Mouse (Mus musculus) CD8-positive naive resting alpha-beta T cell, adult 2 months (primary cell): Measurements from ENCODE around the gene Pcdh11x.
"Not testable (repeated sequence)": the region's sequence is repeated elsewhere in the genome, so short reads cannot be mapped to it uniquely, and the experiment has no call there.

Source experiments
- DNase-seq, 2 experiments: peaks; one replicate each; pipeline ENCODE4 v3.0.0; 2022; ENCODE audit warnings: low read depth in 2 of 2, low spot score in 2 of 2

Gene Pcdh11x

DNA sequence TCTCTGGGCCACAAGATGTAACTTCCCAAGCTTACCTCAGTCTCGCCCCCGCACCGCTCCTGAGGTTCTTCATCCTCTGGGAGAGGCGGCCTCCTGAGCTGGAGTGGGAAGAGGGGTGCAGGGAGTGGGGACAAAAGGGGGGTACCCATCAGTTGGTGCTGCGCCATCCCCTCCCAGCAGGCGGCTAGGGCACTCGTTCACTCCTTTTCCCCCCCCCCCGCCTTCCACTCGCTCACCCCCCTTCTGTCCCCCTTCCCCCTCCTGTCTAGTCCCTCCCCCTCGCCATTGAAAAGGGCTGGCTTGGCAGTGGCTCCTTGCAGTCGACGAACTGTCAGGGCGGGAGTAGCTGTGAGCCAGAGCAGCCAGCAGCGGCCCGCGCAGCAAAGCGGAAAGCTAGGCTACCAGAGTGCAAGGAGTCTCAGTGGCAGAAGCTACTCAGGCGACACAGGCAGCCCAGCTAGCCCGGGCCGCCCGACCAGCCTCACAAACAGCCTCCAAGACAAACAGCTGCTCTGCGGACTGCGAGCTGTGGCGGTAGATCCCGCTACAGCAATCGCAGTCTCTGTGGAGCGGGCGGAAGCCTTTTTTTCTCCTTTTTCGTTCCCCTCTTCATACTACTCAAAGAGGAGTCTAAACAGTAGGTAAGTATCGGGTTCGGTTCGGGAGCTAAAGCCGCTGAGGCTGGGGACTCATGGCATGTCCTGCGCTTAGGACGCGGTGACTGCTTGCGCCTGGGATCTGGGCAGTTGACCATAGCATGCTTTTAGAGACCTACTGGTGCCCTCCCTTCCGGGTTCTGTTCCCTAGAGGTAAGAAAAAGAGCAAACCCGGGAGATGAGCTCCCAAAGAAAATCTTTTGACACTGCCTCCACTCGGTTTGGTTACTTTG, at the start of gene Pcdh11x:
Pcdh11x (plus strand) TSS at position 249 of the 889 bp plus-strand sequence.
- no peak for DNase-seq

DNA sequence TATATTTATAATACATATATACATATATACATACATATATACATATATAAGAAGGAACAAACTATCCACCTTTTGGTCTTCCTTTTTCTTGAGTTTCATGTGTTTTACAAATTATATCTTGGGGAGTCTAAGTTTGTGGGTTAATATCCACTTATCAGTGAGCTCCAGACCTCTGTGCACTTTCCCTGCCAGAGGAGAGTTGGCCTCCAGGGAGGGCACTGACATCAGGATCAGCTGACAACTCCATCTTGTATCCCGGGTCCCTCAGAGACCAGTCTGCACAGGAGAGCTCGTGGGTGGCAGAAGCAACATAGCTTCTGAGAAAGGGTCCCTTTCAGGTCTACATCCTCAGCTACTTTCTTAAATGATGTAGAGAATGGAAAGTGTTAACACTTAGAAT, 30.0 kb upstream of the Pcdh11x start:
- no peak for DNase-seq

DNA sequence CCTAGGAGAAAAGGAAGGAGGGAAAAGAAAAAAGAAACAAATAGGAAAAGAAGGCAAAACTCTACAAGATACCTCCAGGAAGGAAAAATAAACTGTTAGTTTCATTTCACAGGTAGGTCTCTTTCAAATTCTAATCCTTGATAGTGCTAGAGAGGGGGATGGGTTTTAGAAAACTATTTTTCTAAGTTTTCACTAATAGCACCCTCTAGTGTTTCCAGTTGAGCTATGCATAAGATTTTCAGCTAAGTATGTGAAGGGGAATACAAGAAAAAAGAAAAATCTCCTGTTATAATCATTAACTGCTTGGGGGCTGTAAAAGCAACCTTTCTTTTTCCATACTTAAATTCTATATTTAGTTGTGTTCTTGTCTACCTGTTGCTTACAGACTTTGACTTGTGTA, 4.5 kb upstream of the Pcdh11x start:
- no peak for DNase-seq

DNA sequence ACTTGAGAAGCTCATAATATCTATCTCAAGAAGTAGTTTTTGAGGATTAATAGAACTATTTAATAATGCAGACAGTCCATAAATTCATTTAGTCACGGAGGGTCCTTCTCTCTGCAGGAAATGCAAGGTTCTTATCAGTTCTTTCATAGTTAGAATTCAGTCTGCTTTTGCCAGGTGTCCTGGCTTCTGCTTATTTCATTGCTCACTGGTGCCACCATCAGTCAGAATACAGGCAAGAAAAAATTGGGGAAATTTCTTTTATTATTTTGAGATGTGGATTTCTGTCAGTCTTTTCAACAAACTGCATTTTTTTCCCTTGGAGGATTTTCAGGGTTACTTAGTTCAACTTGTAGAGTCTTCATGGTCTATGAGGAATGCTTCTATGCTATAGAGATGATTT, 2.6 kb upstream of the Pcdh11x start:
- no peak for DNase-seq

DNA sequence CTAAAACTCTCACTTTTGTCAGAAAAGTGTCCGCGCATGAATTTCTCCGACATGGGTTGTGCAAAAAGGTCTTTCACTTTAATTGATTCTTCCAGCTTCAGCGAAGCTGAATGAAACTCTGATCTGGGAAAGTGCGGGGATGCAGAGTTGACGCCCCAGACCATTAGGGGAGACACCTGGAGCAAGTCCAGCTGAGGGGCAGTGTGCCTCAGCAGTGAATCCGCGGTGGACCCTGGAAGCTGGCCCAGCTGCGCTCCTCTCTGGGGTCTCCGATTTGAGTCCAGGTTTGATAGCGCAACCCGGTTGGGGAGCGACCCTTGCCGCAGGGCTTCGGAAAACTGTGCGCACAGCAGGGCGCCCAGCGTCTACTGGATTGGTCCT, 831 bp downstream of the Pcdh11x start:
- DNase-seq, result no peak

DNA sequence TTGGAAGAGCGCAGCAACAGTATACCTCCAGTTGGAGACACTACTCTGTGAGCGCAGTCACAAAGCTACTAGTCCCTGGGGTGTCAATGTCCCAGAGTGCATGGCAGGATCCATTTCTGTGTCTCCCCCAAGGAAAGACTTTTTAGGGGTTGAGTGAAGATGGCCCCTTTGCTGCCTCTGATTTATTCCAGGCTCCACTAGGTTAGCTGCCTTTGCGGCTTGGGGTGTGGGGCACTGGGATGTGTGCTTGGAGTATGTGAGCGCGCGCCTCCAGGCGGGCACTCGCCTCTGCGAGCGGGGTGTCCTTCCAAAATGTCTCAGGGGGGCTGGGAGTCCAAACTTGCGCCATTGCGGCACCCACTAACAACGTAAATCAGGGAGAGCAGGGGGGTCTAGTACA, 1.6 kb downstream of the Pcdh11x start:
- DNase-seq, result no peak

DNA sequence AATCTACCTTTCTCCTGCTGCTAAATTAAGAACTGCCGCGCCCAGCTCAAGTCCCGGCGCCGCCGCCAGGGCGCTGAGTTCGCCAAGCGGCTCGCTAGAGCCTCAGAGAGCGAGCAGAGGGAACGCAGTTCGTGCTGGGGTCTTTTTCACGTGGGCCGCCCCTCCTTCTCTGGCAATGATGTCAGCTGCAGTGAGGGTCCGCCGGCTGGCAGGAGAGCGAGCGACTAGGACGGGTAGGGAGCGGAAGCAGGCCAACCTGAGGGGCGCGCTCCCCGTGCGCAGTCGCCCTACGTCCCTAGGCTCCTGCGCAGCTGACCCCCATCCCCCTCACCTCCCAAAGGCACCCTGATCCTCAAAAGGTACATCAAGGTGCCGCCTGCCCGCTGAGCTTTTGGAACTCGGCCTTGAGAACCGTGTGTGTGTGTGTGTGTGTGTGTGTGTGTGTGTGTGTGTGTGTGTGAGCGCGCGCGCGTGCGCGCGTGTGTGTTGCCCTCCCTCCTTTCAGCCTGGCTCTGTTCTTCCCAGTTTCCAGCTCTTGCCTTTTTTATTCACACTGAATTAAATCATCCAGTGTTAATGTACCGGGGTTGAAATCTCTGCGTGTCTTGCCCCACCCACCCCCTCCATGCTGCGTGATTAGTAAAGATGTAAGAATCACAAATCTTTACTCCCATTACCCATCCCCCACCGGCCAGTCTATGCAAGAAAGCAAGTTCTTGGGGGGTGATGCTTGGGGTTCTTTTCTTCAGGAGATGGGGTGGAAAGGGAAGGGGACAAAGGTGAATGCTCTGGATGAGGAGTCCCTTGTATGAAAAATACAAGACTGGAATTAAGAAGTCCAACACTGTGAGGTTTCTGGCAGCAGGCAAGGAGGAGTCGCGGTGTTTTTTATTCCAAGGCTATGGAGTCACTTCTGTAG, 3.0 kb downstream of the Pcdh11x start:
- no peak for DNase-seq

DNA sequence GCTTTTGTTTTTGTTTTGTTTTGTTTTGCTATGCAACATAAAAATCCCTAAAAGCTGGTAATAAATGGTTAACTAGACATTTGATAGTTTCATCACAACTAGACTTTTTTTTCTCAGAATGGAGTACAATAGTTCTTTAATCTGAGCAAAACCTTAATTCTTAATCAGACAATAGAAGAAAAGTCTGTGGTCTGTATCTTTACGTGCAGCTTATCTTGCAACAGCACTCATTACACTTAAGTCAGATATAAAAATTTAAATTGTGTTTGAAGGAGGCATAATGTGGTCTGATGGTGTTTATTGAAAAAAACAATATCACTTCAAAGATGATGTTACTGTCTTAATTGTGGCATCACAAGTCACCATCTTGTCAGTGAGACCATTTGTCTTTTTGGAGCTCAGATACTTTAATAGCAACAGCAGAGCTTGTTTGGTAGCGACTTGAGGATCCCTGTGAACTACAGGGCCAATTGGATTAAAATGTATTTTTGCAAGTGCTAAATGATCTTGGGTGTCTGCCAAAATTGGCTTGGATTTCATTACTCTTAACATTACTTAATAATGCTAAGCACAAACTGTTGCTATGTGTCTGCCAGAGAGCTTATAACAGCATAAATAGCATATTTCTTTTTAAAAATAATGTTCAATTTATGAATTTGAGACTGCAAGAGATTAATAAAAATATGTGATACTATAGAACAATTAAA, 11.6 kb downstream of the Pcdh11x start:
- DNase-seq, result no peak

DNA sequence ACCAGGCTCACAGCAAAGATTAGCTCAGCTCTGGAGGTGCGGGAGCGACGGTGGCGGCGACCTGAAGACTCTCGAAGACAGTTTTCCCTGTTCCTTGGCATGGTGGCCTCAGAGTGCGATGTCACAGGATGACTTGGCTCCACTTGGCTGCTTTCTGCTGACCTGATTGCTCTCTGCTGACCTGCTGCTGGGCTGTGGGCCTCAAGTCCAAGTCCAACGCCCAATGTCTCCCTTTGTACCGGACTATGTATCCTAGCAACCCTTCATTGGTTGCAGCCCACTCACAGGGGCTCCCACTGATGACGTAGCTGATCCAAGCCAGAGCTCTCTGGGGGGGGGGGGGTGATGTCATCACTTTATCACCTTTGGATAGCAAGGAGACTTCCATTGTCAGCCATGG, 22.9 kb downstream of the Pcdh11x start, which contains the start of gene H2afb3:
H2afb3 (minus strand) TSS at position 101 of the 400 bp plus-strand sequence.
- DNase-seq, result not testable (repeated sequence)

DNA sequence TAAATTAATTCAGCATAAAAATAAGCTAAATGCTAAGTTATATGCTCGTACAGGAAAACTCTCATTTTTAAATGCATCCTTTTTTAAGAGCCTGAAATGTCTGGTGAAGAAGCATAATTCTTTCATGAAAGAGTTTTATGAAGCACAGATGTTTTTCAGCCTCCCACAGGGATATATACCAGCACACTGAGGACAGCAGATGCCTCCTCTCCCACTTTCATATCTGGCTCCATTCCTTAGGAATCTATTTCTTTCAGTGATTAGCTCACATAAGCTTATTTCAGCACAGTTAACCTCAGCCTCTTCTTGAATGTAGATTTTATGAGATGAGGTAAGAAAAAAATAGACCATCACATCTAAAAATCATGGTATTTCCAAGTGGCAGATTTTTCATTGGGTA, 176.2 kb downstream of the Pcdh11x start:
- no peak for DNase-seq

DNA sequence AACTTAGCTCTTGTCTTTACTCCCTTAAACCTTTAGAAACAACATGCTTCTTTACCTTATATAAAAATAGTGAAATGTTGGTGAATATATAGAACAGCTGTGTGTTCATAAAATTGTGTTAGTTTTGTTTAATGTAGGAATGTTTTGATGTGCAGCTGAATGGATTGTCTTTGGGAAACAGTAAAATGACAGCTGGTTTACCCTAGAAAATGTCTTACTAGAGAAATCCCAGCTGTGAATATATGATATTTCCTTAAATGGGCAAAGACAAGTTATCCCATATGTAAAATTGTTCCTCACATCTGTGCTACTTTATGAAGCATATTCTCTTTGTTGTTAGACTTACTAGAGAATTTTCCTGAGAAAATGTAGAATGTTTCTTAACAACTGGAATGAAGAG, 196.4 kb downstream of the Pcdh11x start:
- DNase-seq, result no peak

DNA sequence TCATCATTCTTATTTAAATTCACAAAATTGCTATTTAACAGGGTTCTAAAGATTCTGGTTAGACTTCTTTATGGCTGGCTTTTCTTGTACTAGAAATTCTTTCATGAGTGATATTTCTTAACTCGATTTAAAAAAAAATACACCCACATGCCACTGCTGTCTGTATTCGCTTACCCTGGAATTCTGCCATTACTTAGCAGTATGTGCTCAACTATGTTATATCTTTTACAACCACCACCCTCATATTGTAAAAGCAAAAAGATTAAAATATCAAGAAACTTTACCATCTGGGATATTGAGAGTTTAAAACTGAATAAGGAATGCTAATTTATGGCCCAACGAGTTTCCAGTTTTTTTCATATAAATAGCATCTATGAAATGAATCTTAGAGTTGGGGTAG, 234.9 kb downstream of the Pcdh11x start:
- DNase-seq, result no peak

DNA sequence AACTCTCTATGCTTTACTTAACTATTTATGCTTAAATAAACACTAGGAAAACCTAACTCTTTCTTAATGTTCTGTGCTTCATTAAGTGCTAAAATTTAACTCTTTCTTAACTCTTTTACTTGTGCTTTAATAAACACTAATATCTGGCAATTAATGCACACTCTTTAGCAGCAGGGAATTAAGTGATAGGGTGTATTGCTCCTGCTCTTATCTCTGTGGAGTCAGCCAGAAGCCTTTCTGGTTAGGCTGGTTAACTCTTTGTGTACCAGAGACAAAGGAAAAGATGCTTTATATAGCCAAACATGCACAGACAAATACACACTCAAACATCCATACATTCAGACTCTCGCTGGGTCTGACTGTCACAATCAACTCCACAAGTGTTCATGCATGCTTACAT, 309.2 kb downstream of the Pcdh11x start:
- DNase-seq, result no peak

DNA sequence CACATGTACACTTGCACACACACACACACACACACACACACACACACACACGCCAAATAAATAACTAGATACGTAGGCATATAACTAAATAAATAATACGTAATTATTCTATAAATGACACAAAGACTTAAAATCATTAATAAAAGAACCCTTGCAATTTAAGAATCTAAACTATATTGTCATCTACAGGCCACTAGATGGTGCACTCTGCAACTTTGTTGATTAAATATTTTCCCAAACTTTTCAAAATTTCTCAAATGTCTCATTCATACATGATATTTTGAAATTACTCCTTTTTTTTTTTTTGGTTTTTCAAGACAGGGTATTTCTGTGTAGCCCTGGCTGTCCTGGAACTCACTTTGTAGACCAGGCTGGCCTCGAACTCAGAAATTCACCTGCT, 328.4 kb downstream of the Pcdh11x start:
- DNase-seq, result no peak

DNA sequence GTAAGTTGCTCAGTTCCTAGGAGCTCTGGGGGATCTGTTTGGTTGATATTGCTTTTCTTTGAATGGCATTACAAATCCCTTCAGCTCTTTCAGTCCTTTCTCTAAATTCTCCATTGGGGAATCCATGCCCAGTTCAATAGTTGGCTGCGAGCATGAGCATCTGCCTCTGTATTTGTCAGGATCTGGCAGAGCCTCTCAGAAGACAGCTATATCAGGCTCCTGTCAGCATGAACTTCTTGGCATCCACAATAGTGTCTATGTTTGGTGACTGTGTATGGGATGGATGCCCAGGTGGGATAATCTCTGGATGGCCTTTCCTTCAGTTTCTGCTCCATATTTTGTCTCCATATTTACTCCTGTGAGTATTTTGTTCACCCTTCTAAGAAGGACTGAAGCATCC, 380.2 kb downstream of the Pcdh11x start:
- DNase-seq, result not testable (repeated sequence)

DNA sequence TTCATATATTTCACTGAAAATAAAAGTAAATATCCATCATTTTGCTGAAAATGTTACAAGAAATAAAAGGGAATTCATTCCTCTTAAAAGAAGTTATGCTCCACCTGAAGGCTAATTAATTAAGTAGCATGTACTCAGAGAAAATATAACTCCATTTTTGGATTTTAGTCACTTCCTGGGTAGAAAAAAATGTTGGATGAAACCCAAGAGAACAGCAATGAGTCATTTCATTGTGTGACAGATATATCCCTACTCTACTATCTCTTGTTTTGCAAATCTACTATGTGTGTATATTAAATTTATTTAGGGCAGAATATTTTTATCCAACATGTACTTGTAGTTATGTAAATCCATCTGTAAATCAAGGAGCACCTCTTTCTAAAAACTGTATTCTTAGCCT, 444.1 kb downstream of the Pcdh11x start:
- DNase-seq, result no peak

DNA sequence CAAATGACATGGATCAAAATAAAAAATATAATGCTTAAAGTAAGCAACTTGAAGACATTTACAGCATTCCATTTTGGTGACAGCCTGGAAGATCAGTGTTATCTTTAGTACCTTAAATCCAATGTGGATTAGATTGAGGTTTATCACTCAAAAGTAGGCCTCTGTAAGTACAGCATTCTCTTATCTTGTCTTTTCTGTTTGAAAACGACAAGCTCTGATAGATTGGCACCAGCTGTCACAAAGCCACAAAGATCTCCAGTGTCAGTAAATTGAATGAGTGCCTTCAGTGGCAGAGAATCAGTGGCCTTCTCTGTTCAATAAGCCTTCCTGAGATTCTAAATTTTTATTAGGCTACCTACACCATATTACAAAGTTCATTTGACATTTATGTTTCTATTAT, 445.7 kb downstream of the Pcdh11x start:
- DNase-seq, result no peak

DNA sequence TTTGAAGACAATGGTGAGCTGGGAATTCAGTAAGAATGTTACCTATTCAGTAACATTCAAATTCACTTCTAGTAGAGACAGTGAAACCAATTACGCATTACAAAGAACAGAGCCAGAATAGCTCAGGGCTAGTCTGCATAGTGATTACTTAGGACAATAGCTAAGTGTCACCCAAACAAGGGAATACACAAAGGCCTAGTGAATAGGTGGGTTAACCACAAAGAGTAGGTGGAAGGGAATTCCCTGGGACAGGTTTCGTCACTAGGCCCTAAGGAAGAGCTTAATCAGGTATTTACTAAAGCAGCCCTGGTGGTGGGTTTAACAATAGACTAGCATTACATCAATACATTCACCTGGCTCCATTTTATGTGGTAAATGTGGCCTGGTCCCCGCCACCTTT, 654.5 kb downstream of the Pcdh11x start:
- no peak for DNase-seq
